Mouse (Mus musculus) spleen, adult 2 months (tissue): ENCODE results near the gene Aurkaip1. TPM values are rescaled to one million over a fixed set of nuclear protein-coding genes. Genes with fewer than 3 reads are reported as not detected.

Experiments used
- DNase-seq, 2 experiments: peaks; one replicate each; pipeline versions ENCODE4 v3.0.0 to v3.0.0-alpha.2; 2012 to 2021; ENCODE audit warnings: low spot score in 2 of 2, low read depth in 1 of 2
- H3K27ac ChIP-seq: fragments of 200-500 bp; 2 replicates; pipeline ENCODE4 v1.5.1; 2012; ENCODE audit warnings: low read length, inconsistent platforms; ENCODE audit not compliant: insufficient read depth
- H3K27me3 ChIP-seq: fragments of 200-500 bp; 2 replicates; pipeline ENCODE4 v1.6.1; 2012; ENCODE audit warnings: mild to moderate bottlenecking, moderate library complexity, low read length, inconsistent platforms; ENCODE audit not compliant: control insufficient read depth, insufficient read depth
- H3K36me3 ChIP-seq: fragments of 200-500 bp; 2 replicates; pipeline ENCODE4 v1.6.1; 2012; ENCODE audit warnings: mild to moderate bottlenecking, low read length, inconsistent platforms; ENCODE audit not compliant: control insufficient read depth, insufficient read depth
- H3K4me1 ChIP-seq: fragments of 200-500 bp; 2 replicates; pipeline ENCODE4 v1.6.1; 2011; ENCODE audit warnings: inconsistent platforms; ENCODE audit not compliant: control insufficient read depth, insufficient read depth, insufficient read length
- H3K4me3 ChIP-seq: fragments of 200-500 bp; 2 replicates; pipeline ENCODE4 v1.5.1; 2011; ENCODE audit warnings: mild to moderate bottlenecking, inconsistent platforms; ENCODE audit not compliant: insufficient read depth, insufficient read length; ENCODE audit errors: extremely low read depth
- CTCF ChIP-seq: fragments of 200-500 bp; IDR thresholded peaks from 2 replicates; pipeline ENCODE4 v1.5.1; 2011; ENCODE audit warnings: mild to moderate bottlenecking, inconsistent platforms; ENCODE audit not compliant: insufficient read depth, insufficient read length, insufficient replicate concordance; ENCODE audit errors: extremely low read depth
- POLR2A ChIP-seq: fragments of 200-500 bp; IDR thresholded peaks from 2 replicates; pipeline ENCODE4 v1.6.1; 2011; ENCODE audit warnings: low read depth, low read length, inconsistent platforms
- WGBS: fragments of 180-500 bp; shearing (Covaris S2); methylation state at CpG from one replicate; pipeline ENCODE4 v1.1.7; 2018; 5-methylcytosine and 5-hydroxymethylcytosine counted together
- polyA plus RNA-seq: library from polyadenylated mRNA; depleted of rRNA; stranded (reverse); fragments of >200 nt; gene quantifications from 2 replicates; pipeline ENCODE4 v1.2.3, GENCODE M21; 2012

Gene Aurkaip1
- polyA plus RNA-seq, 1 experiment: 88.7 TPM

DNA sequence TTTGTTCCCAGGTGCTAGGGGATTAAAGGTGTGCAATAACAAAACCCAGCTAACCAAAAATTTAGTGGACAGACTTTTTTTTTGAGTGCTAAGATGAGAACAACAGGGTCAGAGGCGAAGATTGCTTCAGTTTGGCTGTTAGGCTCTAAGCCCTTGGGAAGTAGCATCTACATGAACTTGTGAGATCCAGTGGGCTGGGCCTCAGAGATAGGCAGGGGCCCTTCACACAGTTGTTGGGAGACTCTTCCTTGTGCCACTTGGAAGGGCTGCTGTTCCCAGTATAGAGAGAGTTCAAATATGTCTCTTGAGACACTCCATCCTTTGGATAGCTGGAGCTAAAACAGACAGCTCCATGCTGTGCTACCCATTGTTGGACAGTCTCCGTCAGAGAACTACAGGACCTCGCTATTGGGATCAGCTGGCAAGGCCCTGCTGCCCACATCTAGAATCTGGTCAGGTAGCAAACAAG lies 41.0 kb upstream of the Aurkaip1 start, which contains the start of gene Ankrd65:
TSS of gene Ankrd65 (plus strand) at position 419 of the 469 bp plus-strand sequence.
- Histone ChIP-seq H3K36me3 (no peaks in the 10 kb centered on the region), H3K27me3 (no peaks in the 10 kb centered on the region), H3K4me3 (no peak within 1 kb of the TSS), H3K4me1 (no peaks in the 10 kb centered on the region), H3K27ac (no peak within 1 kb of the TSS)
- DNase-seq: no peak
- no peak for TF ChIP-seq POLR2A
- TF ChIP-seq CTCF: no peak
- 88% methylated on average over 3 of the region's 3 CpGs for WGBS

GRCm38 (mm10) chr4:155790650-155791161 lies 40.4 kb upstream of the Aurkaip1 start:
- DNase-seq: no peak
- 77% methylated on average over 3 of the region's 3 CpGs for WGBS

GRCm38 (mm10) chr4:155791240-155791933 lies 39.7 kb upstream of the Aurkaip1 start:
- Histone ChIP-seq H3K27me3 (no peaks in the 10 kb centered on the region), H3K27ac (no peak overlapping the region), H3K4me1 (no peaks in the 10 kb centered on the region), H3K36me3 (no peaks in the 10 kb centered on the region), H3K4me3 (no peak overlapping the region)
- DNase-seq: no peak
- WGBS: 85% methylated on average over 24 of the region's 24 CpGs
- TF ChIP-seq POLR2A (no peak), CTCF (no peak)

More at GRCm38 (mm10) chr4:155790650-155791161, 40.4 kb upstream of the Aurkaip1 start:
- H3K4me1 ChIP-seq: no peaks in the 10 kb centered on the region
- no peaks in the 10 kb centered on the region for H3K27me3 ChIP-seq
- no peak for TF ChIP-seq CTCF
- no peak for TF ChIP-seq POLR2A
- no peak overlapping the region for H3K27ac ChIP-seq
- no peaks in the 10 kb centered on the region for H3K36me3 ChIP-seq
- no peak overlapping the region for H3K4me3 ChIP-seq

DNA sequence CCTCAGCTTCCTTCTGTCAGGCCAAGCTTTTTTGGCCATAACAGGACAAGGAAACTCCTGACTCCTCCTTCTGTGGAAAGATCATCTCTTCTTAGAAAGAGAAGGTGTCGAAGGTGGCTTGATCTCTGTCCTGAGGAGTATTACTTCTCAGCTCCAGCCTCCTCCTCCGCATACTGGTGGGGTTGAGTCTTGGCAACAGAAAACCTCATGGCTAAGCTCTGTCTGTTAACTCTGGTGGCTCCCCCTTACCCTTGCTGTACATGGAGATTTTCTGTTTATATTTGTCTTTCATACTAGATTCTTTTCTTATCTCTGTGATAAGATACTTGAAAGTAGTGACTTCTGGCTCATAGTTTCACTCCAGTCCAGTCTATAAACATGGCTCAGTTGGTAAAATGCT lies 37.3 kb upstream of the Aurkaip1 start:
- DNase-seq: no peak
- H3K4me3 ChIP-seq: no peak overlapping the region
- no peaks in the 10 kb centered on the region for H3K36me3 ChIP-seq
- H3K27ac ChIP-seq: no peak overlapping the region
- TF ChIP-seq POLR2A (no peak), CTCF (no peak)
- no peaks in the 10 kb centered on the region; the same call in 1 of the 2 replicates for H3K27me3 ChIP-seq
- H3K4me1 ChIP-seq: no peaks in the 10 kb centered on the region
- WGBS: 78% methylated on average over 2 of the region's 2 CpGs

DNA sequence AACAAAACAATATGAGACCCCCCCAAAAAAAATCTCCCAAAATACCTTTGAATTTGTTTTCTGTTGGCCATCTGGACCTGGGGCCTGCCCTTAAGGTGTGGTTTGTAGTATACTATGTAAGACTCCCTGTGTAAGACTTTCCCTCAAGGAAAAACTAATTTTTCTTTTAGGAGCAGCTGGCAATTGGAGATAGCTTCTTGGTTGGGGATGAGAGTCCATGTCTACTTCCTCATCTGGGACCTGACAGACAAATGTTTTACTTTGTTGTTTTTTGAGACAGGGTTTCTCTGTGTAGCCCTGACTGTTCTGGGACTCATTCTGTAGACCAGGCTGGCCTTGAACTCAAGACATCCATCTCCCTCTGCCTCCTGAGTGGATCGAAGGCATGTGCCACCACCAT lies 29.0 kb upstream of the Aurkaip1 start:
- Histone ChIP-seq H3K36me3 (peaks cover 5% of the 10 kb centered on the region), H3K4me1 (peaks cover 6% of the 10 kb centered on the region; the same call in 1 of the 2 replicates), H3K27ac (no peak overlapping the region), H3K4me3 (no peak overlapping the region), H3K27me3 (no peaks in the 10 kb centered on the region)
- DNase-seq: no peak
- TF ChIP-seq CTCF: no peak
- TF ChIP-seq POLR2A: no peak
- WGBS: 100% methylated on average over 1 of the region's 1 CpGs

GRCm38 (mm10) chr4:155802741-155803339 lies 28.2 kb upstream of the Aurkaip1 start, which contains the start of gene Mrpl20:
TSS of gene Mrpl20 (plus strand) at chr4:155802878.
- 7% methylated on average over 12 of the region's 12 CpGs for WGBS
- Histone ChIP-seq H3K4me3 (peak within 1 kb of the TSS; percentile 95), H3K27ac (peak within 1 kb of the TSS; percentile 59), H3K27me3 (no peaks in the 10 kb centered on the region), H3K4me1 (peaks cover 6% of the 10 kb centered on the region; the same call in 1 of the 2 replicates), H3K36me3 (peaks cover 10% of the 10 kb centered on the region)
- DNase-seq: peak in 1 of 2 experiments; percentile 26
- TF ChIP-seq CTCF (no peak), POLR2A (no peak)
